Mouse (Mus musculus): ENCODE results near the gene Spata5. TPM values are rescaled to one million over a fixed set of nuclear protein-coding genes. Genes with fewer than 3 reads are reported as not detected.

The Spata5 gene
- total and polyA plus RNA-seq, 2 experiments from 2014 or later, result 11.1 to 18.7 TPM

GRCm38 (mm10) chr3:37571633-37572032, 151.9 kb downstream of the Spata5 start:
- ATAC-seq (ENCODE audit: insufficient read depth, low read depth) (no peak), DNase-seq (ENCODE audit: low spot score) (no peak)
- no peak overlapping the region for H3K4me3 ChIP-seq (ENCODE audit: low read depth, low read length)
- no peaks in the 10 kb centered on the region for H3K27me3 ChIP-seq (ENCODE audit: control insufficient read depth, insufficient read depth, low read length)
- 52% methylated on average over 4 of the region's 4 CpGs for WGBS
- no peaks in the 10 kb centered on the region for H3K4me1 ChIP-seq (ENCODE audit: control insufficient read depth, insufficient read depth)
- H3K27ac ChIP-seq (ENCODE audit: low read depth), result no peak overlapping the region
- no peak overlapping the region for H3K4me2 ChIP-seq (ENCODE audit: low read depth, low read length)
- no peaks in the 10 kb centered on the region for H3K9me3 ChIP-seq (replicated peaks; ENCODE audit: control insufficient read depth, low read length)
- TF ChIP-seq EP300 (IDR thresholded peaks at IDR 0.05; ENCODE audit: low read depth) (no peak), CTCF (IDR thresholded peaks at IDR 0.05; ENCODE audit: low read depth) (no peak)
- no peak overlapping the region for H3K9ac ChIP-seq (replicated peaks; ENCODE audit: low read depth, low read length)
- no peaks in the 10 kb centered on the region for H3K36me3 ChIP-seq (replicated peaks; ENCODE audit: control insufficient read depth, insufficient read depth, low read length)

- Histone ChIP-seq H3K4me2 (ENCODE audit: low read depth, low read length) (no peak overlapping the region), H3K4me1 (ENCODE audit: control insufficient read depth, insufficient read depth) (no peaks in the 10 kb centered on the region), H3K36me3 (replicated peaks; ENCODE audit: control insufficient read depth, insufficient read depth, low read length) (no peaks in the 10 kb centered on the region), H3K9ac (replicated peaks; ENCODE audit: low read depth, low read length) (no peak overlapping the region), H3K27me3 (ENCODE audit: control insufficient read depth, insufficient read depth, low read length) (no peaks in the 10 kb centered on the region), H3K27ac (ENCODE audit: low read depth) (no peak overlapping the region), H3K4me3 (ENCODE audit: low read depth, low read length) (no peak overlapping the region), H3K9me3 (replicated peaks; ENCODE audit: control insufficient read depth, low read length) (no peaks in the 10 kb centered on the region)
- no peak for TF ChIP-seq CTCF (IDR thresholded peaks at IDR 0.05; ENCODE audit: low read depth)
- DNase-seq (ENCODE audit: low spot score) (no peak), ATAC-seq (ENCODE audit: insufficient read depth, low read depth) (no peak)
- 88% methylated on average over 6 of the region's 6 CpGs for WGBS
Measured at GRCm38 (mm10) chr3:37572066-37572465, 152.4 kb downstream of the Spata5 start.

- TF ChIP-seq EP300 (IDR thresholded peaks at IDR 0.05; ENCODE audit: low read depth), result no peak
- TF ChIP-seq CTCF (IDR thresholded peaks at IDR 0.05; ENCODE audit: low read depth), result no peak
- Histone ChIP-seq H3K4me2 (ENCODE audit: low read depth, low read length) (no peak overlapping the region), H3K36me3 (replicated peaks; ENCODE audit: control insufficient read depth, insufficient read depth, low read length) (peaks cover 16% of the 10 kb centered on the region; the same call in 1 of the 2 replicates), H3K27ac (ENCODE audit: low read depth) (no peak overlapping the region), H3K27me3 (ENCODE audit: control insufficient read depth, insufficient read depth, low read length) (no peaks in the 10 kb centered on the region), H3K4me1 (ENCODE audit: control insufficient read depth, insufficient read depth) (no peaks in the 10 kb centered on the region), H3K9ac (replicated peaks; ENCODE audit: low read depth, low read length) (no peak overlapping the region), H3K9me3 (replicated peaks; ENCODE audit: control insufficient read depth, low read length) (no peaks in the 10 kb centered on the region), H3K4me3 (ENCODE audit: low read depth, low read length) (no peak overlapping the region)
- WGBS, result 93% methylated on average over 6 of the region's 6 CpGs
- ATAC-seq (ENCODE audit: insufficient read depth, low read depth) (no peak), DNase-seq (ENCODE audit: low spot score) (no peak)
Measured at GRCm38 (mm10) chr3:37576840-37577239, 157.1 kb downstream of the Spata5 start.

GRCm38 (mm10) chr3:37577706-37578105, 158.0 kb downstream of the Spata5 start:
- TF ChIP-seq EP300 (IDR thresholded peaks at IDR 0.05; ENCODE audit: low read depth) (no peak), CTCF (IDR thresholded peaks at IDR 0.05; ENCODE audit: low read depth) (no peak)
- Histone ChIP-seq H3K4me2 (ENCODE audit: low read depth, low read length) (no peak overlapping the region), H3K9ac (replicated peaks; ENCODE audit: low read depth, low read length) (no peak overlapping the region), H3K9me3 (replicated peaks; ENCODE audit: control insufficient read depth, low read length) (no peaks in the 10 kb centered on the region), H3K27me3 (ENCODE audit: control insufficient read depth, insufficient read depth, low read length) (no peaks in the 10 kb centered on the region), H3K27ac (ENCODE audit: low read depth) (no peak overlapping the region), H3K36me3 (replicated peaks; ENCODE audit: control insufficient read depth, insufficient read depth, low read length) (peaks cover 16% of the 10 kb centered on the region; the same call in 1 of the 2 replicates), H3K4me1 (ENCODE audit: control insufficient read depth, insufficient read depth) (no peaks in the 10 kb centered on the region), H3K4me3 (ENCODE audit: low read depth, low read length) (no peak overlapping the region)
- DNase-seq (ENCODE audit: low spot score) (no peak), ATAC-seq (ENCODE audit: insufficient read depth, low read depth) (no peak)
- WGBS, result 84% methylated on average over 3 of the region's 3 CpGs

GRCm38 (mm10) chr3:37584576-37584975, 164.9 kb downstream of the Spata5 start:
- Histone ChIP-seq H3K9ac (replicated peaks; ENCODE audit: low read depth, low read length) (no peak overlapping the region), H3K27ac (ENCODE audit: low read depth) (no peak overlapping the region), H3K4me2 (ENCODE audit: low read depth, low read length) (no peak overlapping the region), H3K36me3 (replicated peaks; ENCODE audit: control insufficient read depth, insufficient read depth, low read length) (peaks cover 10% of the 10 kb centered on the region; the same call in 1 of the 2 replicates), H3K27me3 (ENCODE audit: control insufficient read depth, insufficient read depth, low read length) (no peaks in the 10 kb centered on the region), H3K4me3 (ENCODE audit: low read depth, low read length) (no peak overlapping the region), H3K4me1 (ENCODE audit: control insufficient read depth, insufficient read depth) (no peaks in the 10 kb centered on the region), H3K9me3 (replicated peaks; ENCODE audit: control insufficient read depth, low read length) (no peaks in the 10 kb centered on the region)
- 80% methylated on average over 5 of the region's 5 CpGs for WGBS
- DNase-seq (ENCODE audit: low spot score) (no peak), ATAC-seq (ENCODE audit: insufficient read depth, low read depth) (no peak)
- TF ChIP-seq EP300 (IDR thresholded peaks at IDR 0.05; ENCODE audit: low read depth) (no peak), CTCF (IDR thresholded peaks at IDR 0.05; ENCODE audit: low read depth) (no peak)

Measured in heart, postnatal 0 days (tissue).